Mouse (Mus musculus) c-Kit-positive CD71-positive TER-119-positive erythroid progenitor cells, embryonic 14.5 days (primary cell): ENCODE measurements around the gene Gm8113.
A peak's percentile ranks its signal among the peaks of the same experiment; 100 is the strongest.
"Not testable (repeated sequence)": the region's sequence is repeated elsewhere in the genome, so short reads cannot be mapped to it uniquely, and the experiment has no call there.

Experiments used
- DNase-seq: peaks from one replicate; pipeline ENCODE4 v3.0.0-alpha.2; 2013; ENCODE audit warnings: low spot score

Gm8113 gene

DNA sequence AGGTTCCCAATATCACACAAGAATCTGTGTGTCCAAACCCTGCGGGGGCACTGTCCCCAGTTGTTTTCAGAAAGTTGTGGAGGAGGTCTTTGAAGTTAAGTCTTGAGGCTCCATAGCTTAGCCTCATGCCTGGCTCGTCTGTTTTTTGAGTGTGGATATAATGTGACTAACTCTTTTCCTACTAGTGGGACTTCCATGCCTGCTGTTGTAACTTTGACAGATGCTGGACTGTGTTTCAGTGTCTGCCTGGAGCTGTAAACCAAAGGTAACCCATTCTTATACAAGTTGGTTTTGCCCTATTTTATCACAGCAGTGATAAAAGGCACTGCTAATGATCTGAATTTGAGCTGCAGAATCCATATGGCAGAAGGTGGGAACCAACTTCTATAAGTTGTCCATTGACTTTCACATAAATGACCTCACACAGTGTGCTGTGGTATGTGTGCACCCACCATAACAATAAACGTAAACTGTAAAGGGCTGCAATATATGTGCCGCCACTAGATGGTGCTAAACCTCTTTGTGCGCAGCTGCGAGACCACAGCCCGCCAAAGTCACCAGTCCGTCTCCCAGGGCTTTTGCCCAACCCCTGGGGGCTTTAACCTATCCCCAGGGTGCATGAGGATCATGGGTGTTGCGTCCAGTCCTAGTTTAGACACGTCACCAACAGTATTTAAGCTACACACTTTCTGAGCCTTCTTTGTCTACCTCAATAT is at the start of gene Gm8113:
Gm8113 (plus strand) TSS at position 703 of the 716 bp plus-strand sequence.
- DNase-seq = peak; percentile 16

DNA sequence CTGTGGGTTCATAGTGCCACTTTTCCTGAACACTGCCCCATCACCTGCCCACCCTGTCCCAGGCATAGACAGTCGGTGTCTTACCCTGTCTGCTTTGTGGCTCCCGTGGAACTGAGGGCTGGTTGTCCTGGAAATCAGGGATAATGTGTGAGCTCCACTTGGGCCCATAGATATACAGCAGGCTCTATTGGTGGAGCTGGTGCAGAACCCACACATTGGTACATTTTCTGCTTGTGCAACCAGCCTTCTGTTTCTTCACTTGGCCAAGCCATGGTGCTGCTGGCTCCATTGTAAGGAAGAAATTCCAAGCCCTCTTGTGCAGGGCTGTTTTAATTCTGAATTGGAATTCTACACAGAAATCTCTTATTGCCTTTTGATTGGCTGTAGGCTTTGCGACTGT is 49.8 kb upstream of the Gm8113 start, which contains the start of gene Ear1:
Ear1 (minus strand) TSS at position 101 of the 400 bp plus-strand sequence.
- DNase-seq = not testable (repeated sequence)

DNA sequence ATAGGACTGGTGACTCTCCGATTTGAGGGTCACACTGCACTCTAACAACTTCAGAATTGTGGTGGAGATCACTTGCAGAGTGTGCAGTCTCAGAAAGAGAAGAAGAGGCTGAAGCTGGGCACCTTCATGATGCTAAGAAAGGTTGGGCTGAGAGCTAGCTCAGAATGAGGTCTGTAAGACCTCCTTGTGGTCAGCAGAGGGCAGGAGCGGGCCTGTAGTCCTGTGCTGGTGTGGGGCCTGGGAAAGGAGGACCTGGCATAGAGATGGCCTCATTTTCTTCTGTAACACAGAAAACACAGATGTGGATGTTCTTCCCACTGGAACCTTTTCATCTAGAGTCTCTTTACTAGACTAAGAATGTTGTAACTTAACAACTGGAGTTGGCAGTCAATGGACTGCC is 47.4 kb upstream of the Gm8113 start:
- not testable (repeated sequence) for DNase-seq

DNA sequence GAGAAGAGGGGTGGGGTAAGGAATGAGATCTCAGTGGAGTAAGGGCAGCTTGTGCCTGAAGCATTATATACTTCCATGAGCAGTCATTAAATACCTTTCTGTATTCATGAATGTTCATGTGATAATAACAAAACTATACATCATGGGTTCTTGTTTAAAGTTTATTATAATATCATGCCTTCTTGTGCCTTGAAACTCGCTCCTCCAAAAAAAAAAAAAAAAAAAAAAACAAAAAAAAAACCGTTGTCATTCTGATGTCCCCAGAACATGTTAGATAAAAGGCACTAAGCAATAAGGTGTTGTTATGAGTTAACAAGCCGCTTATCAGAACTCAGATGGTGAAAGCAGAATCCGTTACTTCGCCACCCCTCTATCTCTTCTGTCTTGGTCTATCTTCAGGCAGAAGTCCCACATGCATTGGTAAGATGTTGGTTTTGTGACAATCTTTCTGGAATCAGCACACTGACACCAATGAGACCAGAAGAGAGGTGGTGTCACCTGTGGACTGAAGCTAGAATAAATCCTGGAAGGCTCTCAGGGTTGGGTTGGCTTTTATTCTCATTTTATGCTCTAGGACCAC is 45.1 kb upstream of the Gm8113 start:
- not testable (repeated sequence) for DNase-seq

DNA sequence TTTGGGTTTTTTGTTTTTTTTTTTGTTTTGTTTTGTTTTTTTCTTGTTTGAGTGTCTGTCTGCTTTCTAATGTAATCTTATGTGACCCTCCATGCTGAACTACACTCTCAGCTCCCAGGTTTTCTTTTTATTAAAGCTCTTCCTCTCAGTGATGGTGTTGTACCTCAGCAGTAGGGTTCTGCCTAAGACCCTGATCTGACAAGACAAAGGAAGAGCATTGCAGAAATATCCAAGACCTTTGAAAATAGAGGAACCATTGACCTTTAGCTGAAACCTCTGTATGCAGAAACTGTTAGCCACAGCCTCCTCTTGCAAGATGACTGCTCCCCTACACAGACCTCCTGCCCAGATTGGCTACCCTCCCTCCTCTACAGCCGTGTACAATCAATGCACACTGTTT is 39.0 kb upstream of the Gm8113 start:
- DNase-seq = not testable (repeated sequence)

DNA sequence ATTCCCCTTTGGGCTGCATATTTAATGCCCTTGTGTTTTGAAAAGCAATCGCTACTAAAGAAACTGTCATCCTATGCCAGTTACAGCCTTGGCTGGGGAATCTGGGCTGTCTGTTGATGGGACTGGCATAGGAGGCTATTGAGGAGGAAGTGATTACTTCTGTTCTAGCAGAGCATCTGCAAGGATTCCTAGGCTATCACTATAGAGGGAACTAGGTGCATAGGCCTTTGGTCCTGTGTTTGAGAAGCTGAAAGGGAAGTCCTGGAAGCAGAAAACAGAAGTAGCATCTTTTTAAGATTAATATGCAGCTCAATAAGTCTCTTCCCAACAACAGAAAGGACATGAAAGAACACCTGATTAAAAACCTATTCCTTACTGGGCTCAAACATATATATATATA is 33.9 kb upstream of the Gm8113 start:
- not testable (repeated sequence) for DNase-seq

DNA sequence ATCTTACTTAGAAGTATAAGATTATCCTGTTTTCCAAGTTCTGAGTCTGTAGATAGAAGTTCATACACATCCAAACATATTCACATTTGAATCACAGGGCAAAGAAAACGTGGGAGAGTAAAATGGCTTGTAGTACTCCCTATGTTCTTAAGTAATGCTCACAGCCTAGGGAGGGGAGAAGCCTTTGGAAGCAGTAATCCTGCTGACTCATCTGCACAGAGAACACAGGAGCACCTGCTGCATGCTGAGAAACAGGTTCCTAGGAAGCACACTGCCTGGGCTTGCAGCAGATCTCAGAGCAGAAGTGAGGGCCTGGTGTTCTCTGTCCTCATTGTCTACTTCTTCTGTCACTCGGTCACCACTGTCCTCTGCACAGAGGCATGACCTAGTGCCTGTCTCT is 29.8 kb upstream of the Gm8113 start:
- not testable (repeated sequence) for DNase-seq

DNA sequence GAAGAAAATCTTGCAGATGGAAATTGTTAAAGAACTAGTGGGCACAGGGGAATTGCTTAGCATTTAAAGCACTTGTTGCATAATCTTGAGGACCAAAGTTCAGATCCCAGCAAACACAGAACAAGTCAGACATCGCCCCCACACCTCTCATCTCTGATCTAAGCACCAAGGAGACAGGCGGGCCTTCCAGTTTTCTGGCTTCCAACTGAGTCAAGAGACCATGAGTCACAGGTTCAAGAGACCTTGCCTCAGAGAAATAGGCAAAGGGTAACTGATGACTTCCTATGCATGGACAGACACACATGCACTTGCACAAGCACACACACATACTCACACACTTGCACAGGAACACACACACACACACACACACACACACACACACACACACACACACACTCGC is 26.6 kb upstream of the Gm8113 start:
- not testable (repeated sequence) for DNase-seq

DNA sequence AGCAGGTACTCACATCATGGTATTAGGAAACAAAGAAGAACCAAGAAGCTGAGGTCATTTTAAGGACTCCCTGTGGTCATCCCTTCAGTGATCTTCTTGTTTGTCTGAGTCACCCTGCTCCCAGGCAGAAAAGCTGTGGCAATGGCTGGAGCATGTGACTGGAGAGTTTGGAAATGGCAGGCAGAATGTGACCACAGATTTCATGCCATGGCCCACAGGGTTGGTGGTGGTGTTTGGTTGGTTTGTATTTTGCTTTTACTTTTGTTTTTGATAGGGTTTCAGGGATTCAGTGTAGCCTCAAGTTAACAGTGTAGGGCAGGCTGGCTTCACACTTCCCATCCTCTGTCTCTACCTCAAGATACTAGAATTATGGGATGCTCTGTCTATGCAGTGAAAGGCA is 7.0 kb upstream of the Gm8113 start:
- DNase-seq = not testable (repeated sequence)

DNA sequence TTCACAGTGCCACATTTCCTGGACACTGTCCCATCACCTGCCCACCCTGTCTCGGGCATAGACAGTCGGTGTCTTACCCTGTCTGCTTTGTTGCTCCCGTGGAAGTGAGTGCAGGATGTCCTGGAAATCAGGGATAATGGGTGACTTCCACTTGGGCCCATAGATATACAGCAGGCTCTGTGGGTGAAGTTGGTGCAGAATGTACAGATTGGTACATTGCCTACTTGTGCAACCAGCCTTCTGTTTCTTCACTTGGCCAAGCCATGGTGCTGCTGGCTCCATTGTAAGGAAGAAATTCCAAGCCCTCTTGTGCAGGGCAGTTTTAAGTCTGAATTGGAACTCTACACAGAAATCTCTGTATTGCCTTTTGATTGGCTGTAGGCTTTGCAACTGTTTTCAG is 1.7 kb upstream of the Gm8113 start, which contains the start of gene Ear10:
Ear10 (minus strand) TSS at position 101 of the 400 bp plus-strand sequence.
- DNase-seq = not testable (repeated sequence)

DNA sequence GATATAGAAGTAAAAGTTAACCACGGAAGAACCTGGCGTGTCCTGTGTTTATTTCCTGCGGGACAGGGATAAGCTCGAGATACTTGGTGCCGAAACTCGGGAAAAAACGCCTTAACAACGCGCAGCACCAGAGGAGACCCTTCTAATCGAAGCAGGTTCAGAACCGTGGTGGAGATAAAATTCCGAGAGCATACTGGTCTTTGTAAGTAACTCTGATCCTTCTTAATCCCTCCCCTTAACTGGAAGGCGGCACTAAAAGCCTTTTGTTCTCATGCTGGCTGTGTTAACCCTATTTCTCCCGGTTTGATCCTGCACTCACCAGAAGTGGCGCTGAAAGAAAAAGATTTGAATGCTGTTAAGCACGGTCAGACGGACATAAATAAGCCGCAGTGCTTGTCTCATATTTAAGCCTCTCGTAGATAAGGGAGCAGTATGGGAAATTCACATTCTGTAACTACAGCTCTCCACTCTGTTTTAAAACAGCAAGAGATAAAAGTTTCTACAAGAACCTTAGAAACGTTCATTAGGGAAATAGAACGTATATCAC is 287 bp downstream of the Gm8113 start:
- DNase-seq = not testable (repeated sequence)

DNA sequence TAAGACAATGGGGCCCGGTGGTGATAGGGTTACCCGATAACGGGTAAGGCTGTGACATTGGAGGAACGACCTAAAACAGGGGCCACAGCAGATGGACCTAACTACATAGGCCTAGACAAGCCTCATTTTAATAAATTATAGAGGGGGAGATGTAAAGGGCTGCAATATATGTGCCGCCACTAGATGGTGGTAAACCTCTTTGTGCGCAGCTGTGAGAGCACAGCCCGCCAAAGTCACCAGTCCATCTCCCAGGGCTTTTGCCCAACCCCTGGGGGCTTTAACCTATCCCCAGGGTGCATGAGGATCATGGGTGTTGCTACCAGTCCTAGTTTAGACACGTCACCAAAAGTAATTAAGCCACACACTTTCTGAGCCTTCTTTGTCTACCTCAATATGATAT is 7.8 kb downstream of the Gm8113 start:
- not testable (repeated sequence) for DNase-seq

DNA sequence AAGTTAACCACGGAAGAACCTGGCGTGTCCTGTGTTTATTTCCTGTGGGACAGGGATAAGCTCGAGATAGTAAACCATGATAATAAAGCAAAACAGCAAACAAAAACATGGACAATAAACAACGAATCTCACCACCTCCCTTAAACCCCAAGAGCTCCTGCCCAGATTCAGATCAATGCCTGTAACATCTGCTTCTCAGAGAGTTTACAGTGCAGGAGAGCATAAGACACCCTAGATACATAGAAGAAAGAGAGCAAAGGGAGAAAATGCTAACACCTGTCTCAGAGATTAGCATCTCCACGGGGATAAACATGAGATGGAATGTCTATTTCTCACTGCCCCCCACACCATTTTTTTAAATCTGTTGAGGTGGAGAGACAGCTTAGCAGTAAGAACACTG is 8.2 kb downstream of the Gm8113 start:
- DNase-seq = not testable (repeated sequence)

DNA sequence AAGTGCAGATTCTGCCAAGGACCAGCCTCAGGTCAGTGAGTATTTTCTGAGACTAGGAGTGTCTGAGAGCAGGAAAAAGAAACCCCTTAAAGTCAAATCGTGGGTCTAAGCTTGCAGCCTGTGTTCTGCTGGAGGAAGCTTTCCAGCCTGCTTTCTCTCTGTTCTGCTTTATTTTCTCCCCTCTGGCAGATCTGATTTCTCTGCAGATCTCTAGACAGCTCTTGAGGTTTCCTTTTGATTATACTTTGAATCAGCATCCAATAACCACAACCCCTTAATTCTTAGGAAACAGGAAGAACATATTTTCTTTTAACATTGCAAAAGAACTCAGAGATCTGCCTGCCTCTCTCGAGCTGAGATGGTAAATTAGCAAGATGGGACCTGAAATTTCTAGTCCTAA is 28.2 kb downstream of the Gm8113 start:
- DNase-seq = not testable (repeated sequence)

DNA sequence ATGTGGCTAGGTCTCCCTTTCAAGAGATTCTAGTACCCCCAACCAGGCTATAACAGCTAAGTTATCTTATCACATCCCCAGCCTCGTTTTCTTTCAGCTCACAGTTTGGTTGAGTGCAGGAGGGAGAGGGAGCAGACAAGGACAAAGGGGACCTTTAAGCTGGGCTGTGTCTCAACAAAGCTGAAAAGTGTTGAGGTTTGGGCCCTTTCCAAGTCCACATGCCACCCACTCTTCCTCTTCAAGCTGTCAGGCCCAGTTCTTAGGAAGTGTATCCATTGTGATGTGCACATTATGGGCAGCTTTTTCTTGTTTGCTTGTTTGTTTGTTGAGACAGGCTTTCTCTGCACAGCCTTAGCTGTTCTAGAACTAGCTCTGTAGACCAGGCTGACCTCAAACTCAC is 29.9 kb downstream of the Gm8113 start:
- not testable (repeated sequence) for DNase-seq

DNA sequence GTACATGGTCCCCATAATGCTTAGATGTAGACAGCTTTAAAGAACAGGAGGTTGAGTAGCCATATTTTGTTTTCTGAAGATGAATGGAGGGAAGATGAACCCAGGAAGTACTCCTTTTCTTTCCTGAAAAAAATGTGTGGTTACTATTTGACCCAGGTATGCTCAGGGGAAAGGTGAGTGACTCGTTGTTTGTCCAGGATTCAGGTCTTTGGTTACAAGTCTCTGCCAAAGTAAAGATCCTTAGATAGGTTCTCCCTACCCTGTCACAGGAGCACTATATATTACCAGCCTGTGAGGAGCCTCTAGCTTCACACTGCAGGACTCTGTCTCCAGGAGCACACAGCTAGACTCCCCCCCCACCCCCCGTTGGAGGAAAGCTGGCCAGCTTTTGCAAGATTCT is 31.6 kb downstream of the Gm8113 start, which contains the start of gene Ang5:
Ang5 (plus strand) TSS at position 301 of the 400 bp plus-strand sequence.
- DNase-seq = not testable (repeated sequence)
